Mouse (Mus musculus): ENCODE measurements at regions not wholly inside any gene's neighbourhood (a gene's known extent, or its start where the extent isn't known, plus 50 kb on each side); places are given as distances from the start of the nearest gene placed in this dataset.
"Not testable (repeated sequence)": the region's sequence is repeated elsewhere in the genome, so short reads cannot be mapped to it uniquely, and the experiment has no call there.

GRCm38 (mm10) chr13:4935940-4936339, 327.0 kb upstream of the Akr1e1 start:
- Histone ChIP-seq H3K4me1 (no peaks in the 10 kb centered on the region), H3K4me3 (no peak overlapping the region), H3K9ac (no peak overlapping the region), H3K27ac (no peak overlapping the region), H3K27me3 (no peaks in the 10 kb centered on the region), H3K4me2 (no peak overlapping the region), H3K36me3 (no peaks in the 10 kb centered on the region), H3K9me3 (no peaks in the 10 kb centered on the region)
- ATAC-seq (ENCODE audit: borderline replicate concordance, extremely low read depth, low FRiP score, low TSS enrichment) = no peak
- WGBS = 65% methylated on average over 4 of the region's 4 CpGs

- no peaks in the 10 kb centered on the region for H3K27me3 ChIP-seq
- no peaks in the 10 kb centered on the region for H3K36me3 ChIP-seq
- H3K4me2 ChIP-seq = no peak overlapping the region
- no peak overlapping the region for H3K9ac ChIP-seq
- no peak overlapping the region for H3K27ac ChIP-seq
- H3K4me1 ChIP-seq = no peaks in the 10 kb centered on the region
- H3K4me3 ChIP-seq = no peak overlapping the region
- ATAC-seq (ENCODE audit: borderline replicate concordance, extremely low read depth, low FRiP score, low TSS enrichment) = no peak
- no peaks in the 10 kb centered on the region for H3K9me3 ChIP-seq
These were observed 330.9 kb upstream of the Akr1e1 start for GRCm38 (mm10) chr13:4939849-4940248.

- not testable (repeated sequence) for H3K4me1 ChIP-seq, H3K4me3 ChIP-seq, H3K27ac ChIP-seq, H3K36me3 ChIP-seq, H3K4me2 ChIP-seq, H3K9me3 ChIP-seq, H3K9ac ChIP-seq, H3K27me3 ChIP-seq
- peak; percentile 11; the same call in 1 of the 2 replicates for ATAC-seq (ENCODE audit: borderline replicate concordance, extremely low read depth, low FRiP score, low TSS enrichment)
- 15% methylated on average over 5 of the region's 14 CpGs for WGBS
These were observed 333.5 kb upstream of the Akr1e1 start for GRCm38 (mm10) chr13:4942490-4942889.

- no peaks in the 10 kb centered on the region for H3K9me3 ChIP-seq
- ATAC-seq (ENCODE audit: borderline replicate concordance, extremely low read depth, low FRiP score, low TSS enrichment) = no peak
- no peaks in the 10 kb centered on the region for H3K36me3 ChIP-seq
These were observed 334.1 kb upstream of the Akr1e1 start for GRCm38 (mm10) chr13:4943046-4943445.

GRCm38 (mm10) chr13:4955384-4955783, 346.4 kb upstream of the Akr1e1 start:
- H3K36me3 ChIP-seq = no peaks in the 10 kb centered on the region
- H3K27ac ChIP-seq = no peak overlapping the region
- H3K9me3 ChIP-seq = no peaks in the 10 kb centered on the region
- no peak overlapping the region for H3K9ac ChIP-seq
- no peak overlapping the region for H3K4me2 ChIP-seq
- no peaks in the 10 kb centered on the region for H3K4me1 ChIP-seq
- no peaks in the 10 kb centered on the region for H3K27me3 ChIP-seq
- 90% methylated on average over 3 of the region's 3 CpGs for WGBS
- no peak for ATAC-seq (ENCODE audit: borderline replicate concordance, extremely low read depth, low FRiP score, low TSS enrichment)
- no peak overlapping the region for H3K4me3 ChIP-seq

More at GRCm38 (mm10) chr13:4943046-4943445, 334.1 kb upstream of the Akr1e1 start:
- peak overlapping the region; percentile 50 for H3K4me2 ChIP-seq
- no peaks in the 10 kb centered on the region for H3K4me1 ChIP-seq
- H3K27ac ChIP-seq = no peak overlapping the region
- 22% methylated on average over 7 of the region's 7 CpGs for WGBS
- H3K27me3 ChIP-seq = no peaks in the 10 kb centered on the region
- H3K4me3 ChIP-seq = peak overlapping the region; percentile 44
- peak overlapping the region; percentile 23; the same call in 1 of the 2 replicates for H3K9ac ChIP-seq

- no peak overlapping the region for H3K4me3 ChIP-seq
- H3K36me3 ChIP-seq = no peaks in the 10 kb centered on the region
- no peaks in the 10 kb centered on the region for H3K27me3 ChIP-seq
- H3K27ac ChIP-seq = no peak overlapping the region
- ATAC-seq (ENCODE audit: borderline replicate concordance, extremely low read depth, low FRiP score, low TSS enrichment) = no peak
- H3K9me3 ChIP-seq = no peaks in the 10 kb centered on the region
- no peak overlapping the region for H3K4me2 ChIP-seq
- no peaks in the 10 kb centered on the region for H3K4me1 ChIP-seq
- no peak overlapping the region for H3K9ac ChIP-seq
These were observed 355.9 kb upstream of the Akr1e1 start for GRCm38 (mm10) chr13:4964824-4965223.

- no peak overlapping the region for H3K4me2 ChIP-seq
- no peaks in the 10 kb centered on the region for H3K4me1 ChIP-seq
- ATAC-seq (ENCODE audit: borderline replicate concordance, extremely low read depth, low FRiP score, low TSS enrichment) = peak; percentile 94
- no peak overlapping the region for H3K27ac ChIP-seq
- H3K36me3 ChIP-seq = no peaks in the 10 kb centered on the region
- H3K9me3 ChIP-seq = no peaks in the 10 kb centered on the region
- no peak overlapping the region for H3K4me3 ChIP-seq
- no peaks in the 10 kb centered on the region for H3K27me3 ChIP-seq
- no peak overlapping the region for H3K9ac ChIP-seq
- WGBS = 33% methylated on average over 2 of the region's 2 CpGs
These were observed 361.3 kb upstream of the Akr1e1 start for GRCm38 (mm10) chr13:4970081-4970892.

GRCm38 (mm10) chr13:4971472-4972067, 362.6 kb upstream of the Akr1e1 start:
- H3K4me1 ChIP-seq = no peaks in the 10 kb centered on the region
- H3K9ac ChIP-seq = no peak overlapping the region
- no peak overlapping the region for H3K4me3 ChIP-seq
- ATAC-seq (ENCODE audit: borderline replicate concordance, extremely low read depth, low FRiP score, low TSS enrichment) = no peak
- no peak overlapping the region for H3K27ac ChIP-seq
- H3K4me2 ChIP-seq = no peak overlapping the region
- no peaks in the 10 kb centered on the region for H3K36me3 ChIP-seq
- H3K9me3 ChIP-seq = no peaks in the 10 kb centered on the region
- no peaks in the 10 kb centered on the region for H3K27me3 ChIP-seq
- 63% methylated on average over 4 of the region's 4 CpGs for WGBS

- no peak for ATAC-seq (ENCODE audit: borderline replicate concordance, extremely low read depth, low FRiP score, low TSS enrichment)
- Histone ChIP-seq H3K9ac (no peak overlapping the region), H3K27ac (no peak overlapping the region), H3K4me3 (no peak overlapping the region), H3K4me1 (no peaks in the 10 kb centered on the region), H3K27me3 (no peaks in the 10 kb centered on the region), H3K4me2 (no peak overlapping the region), H3K36me3 (no peaks in the 10 kb centered on the region), H3K9me3 (no peaks in the 10 kb centered on the region)
- 29% methylated on average over 1 of the region's 1 CpGs for WGBS
These were observed 383.9 kb upstream of the Akr1e1 start for GRCm38 (mm10) chr13:4992876-4993275.

- no peaks in the 10 kb centered on the region for H3K36me3 ChIP-seq
- no peak overlapping the region for H3K9ac ChIP-seq
- H3K9me3 ChIP-seq = no peaks in the 10 kb centered on the region
- 77% methylated on average over 1 of the region's 1 CpGs for WGBS
- 0 out of 2 replicates have a peak, but pooled peaks cover 3% of the 10 kb centered on the region for H3K4me1 ChIP-seq
- no peak overlapping the region for H3K4me3 ChIP-seq
- H3K4me2 ChIP-seq = no peak overlapping the region
- no peak for ATAC-seq (ENCODE audit: borderline replicate concordance, extremely low read depth, low FRiP score, low TSS enrichment)
- H3K27ac ChIP-seq = no peak overlapping the region
- no peaks in the 10 kb centered on the region for H3K27me3 ChIP-seq
These were observed 399.3 kb upstream of the Akr1e1 start for GRCm38 (mm10) chr13:5008296-5008695.

- Histone ChIP-seq H3K4me3 (no peak overlapping the region), H3K36me3 (no peaks in the 10 kb centered on the region), H3K27ac (no peak overlapping the region), H3K27me3 (no peaks in the 10 kb centered on the region), H3K4me2 (no peak overlapping the region), H3K9ac (no peak overlapping the region), H3K4me1 (no peaks in the 10 kb centered on the region), H3K9me3 (no peaks in the 10 kb centered on the region)
- WGBS = 89% methylated on average over 7 of the region's 7 CpGs
- ATAC-seq (ENCODE audit: borderline replicate concordance, extremely low read depth, low FRiP score, low TSS enrichment) = no peak
These were observed 413.5 kb upstream of the Akr1e1 start for GRCm38 (mm10) chr13:5022439-5022838.

- Histone ChIP-seq H3K36me3 (no peaks in the 10 kb centered on the region), H3K4me3 (no peak overlapping the region), H3K4me2 (no peak overlapping the region), H3K4me1 (no peaks in the 10 kb centered on the region), H3K27ac (0 out of 2 replicates have a peak overlapping the region, but pooled peaks have one; percentile 3), H3K9me3 (no peaks in the 10 kb centered on the region), H3K27me3 (no peaks in the 10 kb centered on the region), H3K9ac (no peak overlapping the region)
- WGBS = 40% methylated on average over 2 of the region's 2 CpGs
- no peak for ATAC-seq (ENCODE audit: borderline replicate concordance, extremely low read depth, low FRiP score, low TSS enrichment)
These were observed 450.9 kb upstream of the Akr1e1 start for GRCm38 (mm10) chr13:5059859-5060258.

All from lung, embryonic 15.5 days (tissue).